Mouse (Mus musculus) WW6 (cell line): Measurements from ENCODE around the gene Prima1.

ENCODE experiments used
- DNase-seq: peaks from one replicate; pipeline ENCODE4 v3.0.0-alpha.2; 2013; ENCODE audit warnings: low read depth, low spot score

The Prima1 gene

DNA sequence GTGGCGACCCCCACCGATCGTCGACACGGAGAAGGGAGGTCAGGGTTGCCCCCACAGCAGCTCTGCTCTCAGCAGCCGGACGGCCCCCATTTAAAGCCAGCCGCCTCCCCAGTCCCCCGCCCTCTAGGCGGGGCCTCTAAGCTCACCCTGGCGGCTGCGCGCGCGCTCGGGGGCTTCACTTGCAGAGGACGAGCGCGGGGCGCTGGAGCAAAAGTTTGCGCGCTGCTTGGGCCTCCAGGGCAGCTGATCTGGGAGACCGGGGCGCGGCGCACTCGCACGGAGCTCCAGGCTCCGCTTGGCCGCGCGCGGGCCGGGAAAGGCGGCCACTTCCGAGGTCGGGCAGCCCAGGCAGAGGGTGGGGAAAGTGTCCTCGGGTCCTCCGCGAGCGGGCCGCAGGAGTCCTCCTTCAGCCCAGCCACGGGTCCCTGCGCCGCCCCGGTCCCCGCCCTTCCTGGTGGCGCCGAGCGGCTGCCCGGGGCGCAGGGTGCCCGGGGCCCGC lies at the start of gene Prima1:
TSS of gene Prima1 (minus strand) at position 68 of the 499 bp plus-strand sequence.
- DNase-seq, result peak; percentile 67

GRCm38 (mm10) chr12:103287276-103287675 lies 45.3 kb upstream of the Prima1 start:
- DNase-seq, result no peak

DNA sequence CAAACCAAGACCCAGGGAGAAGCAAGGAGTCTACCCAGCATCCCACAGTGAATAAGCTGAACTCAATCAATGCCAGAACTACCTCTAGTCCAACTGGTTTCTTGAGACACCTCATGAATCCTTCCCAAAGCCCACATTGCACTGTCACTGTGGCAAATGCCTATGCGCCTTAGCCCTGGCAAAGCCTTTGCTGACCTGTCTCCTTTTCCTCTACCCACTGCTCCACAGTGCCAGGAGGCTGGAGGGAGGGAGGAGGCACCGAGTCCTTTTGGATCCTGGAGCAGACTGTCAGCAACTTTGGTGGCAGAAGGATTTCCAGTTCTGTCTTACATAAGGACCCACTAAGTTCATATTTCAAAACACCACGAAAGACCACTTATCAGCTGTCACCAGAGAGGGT lies 41.5 kb upstream of the Prima1 start:
- no peak for DNase-seq

DNA sequence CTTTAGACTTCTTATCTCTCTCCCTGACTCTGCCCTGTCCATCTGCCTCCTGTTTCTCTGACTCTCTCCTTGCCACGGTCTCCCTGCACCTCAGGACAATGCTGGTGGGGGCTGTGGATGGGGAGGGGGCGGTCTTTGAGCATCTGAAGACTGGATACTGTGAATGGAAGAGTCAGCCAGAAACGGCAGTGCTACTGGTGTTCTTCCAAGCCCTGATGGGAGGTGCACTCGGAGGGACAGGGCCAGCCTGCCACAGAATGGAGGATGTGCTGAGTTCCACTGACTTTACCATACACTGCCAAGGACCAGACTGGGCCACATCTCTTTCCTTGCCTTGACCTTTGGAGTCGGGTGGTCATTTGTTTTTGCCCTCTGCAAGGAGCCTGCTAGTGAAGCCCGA lies 41.0 kb upstream of the Prima1 start:
- no peak for DNase-seq

GRCm38 (mm10) chr12:103281912-103282311 lies 40.0 kb upstream of the Prima1 start:
- no peak for DNase-seq

DNA sequence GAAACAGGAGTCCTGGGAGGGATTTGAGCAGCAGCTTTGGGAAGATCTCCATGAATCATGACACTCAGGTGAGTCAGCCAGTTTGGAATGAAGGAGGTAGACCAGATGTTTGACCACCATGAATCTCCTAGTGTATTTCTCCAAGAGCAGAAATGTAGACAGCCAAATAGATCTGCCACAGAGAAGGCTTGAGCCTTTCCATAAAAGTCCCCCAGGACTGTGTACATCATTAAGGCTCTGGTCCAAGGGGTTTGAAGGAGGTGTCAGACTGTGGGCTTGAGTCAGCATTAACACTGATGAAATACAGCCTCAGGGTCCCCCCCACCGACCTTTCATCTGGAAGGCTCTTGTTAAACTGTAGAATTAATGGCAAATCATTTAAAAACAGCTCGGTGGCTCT lies 39.5 kb upstream of the Prima1 start:
- DNase-seq, result no peak

DNA sequence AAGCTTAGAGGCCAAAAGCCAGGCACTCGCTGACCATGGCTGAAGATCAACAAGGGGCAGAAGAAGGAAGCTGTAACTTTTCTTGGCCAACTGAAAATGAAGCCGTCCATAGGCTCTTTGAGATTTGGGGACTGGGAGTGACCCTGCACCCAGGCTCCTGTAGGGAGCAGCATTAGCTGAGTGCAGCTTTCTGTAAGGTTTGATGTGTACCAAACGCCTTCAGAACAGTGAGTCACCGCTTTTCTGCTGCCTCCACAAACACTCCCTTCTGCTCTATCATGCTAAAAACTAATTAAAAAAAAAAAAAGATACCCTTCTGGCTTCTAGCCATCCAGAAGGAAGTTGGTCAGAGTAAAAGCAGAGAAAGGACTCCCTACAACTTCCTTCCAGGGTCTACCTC lies 34.5 kb upstream of the Prima1 start:
- DNase-seq, result no peak

DNA sequence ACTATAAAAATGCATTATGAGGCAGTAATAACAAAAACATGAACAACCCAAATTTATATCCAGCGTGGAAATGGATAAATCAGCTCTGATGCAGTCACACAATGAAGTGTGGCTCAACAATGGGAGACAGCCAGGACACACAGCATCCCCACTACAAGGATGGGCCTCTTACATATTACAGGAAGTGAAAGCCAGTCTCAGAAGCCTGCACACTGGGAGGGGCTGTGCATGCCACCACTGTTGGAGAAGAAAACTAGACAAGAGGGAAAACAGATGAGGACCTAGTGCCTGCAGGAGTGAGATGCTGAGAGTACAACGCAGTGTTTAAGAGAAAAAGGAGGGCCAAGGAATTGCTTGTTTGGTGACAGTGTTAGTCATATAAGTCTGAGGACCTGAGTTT lies 31.8 kb upstream of the Prima1 start:
- DNase-seq, result no peak

GRCm38 (mm10) chr12:103273051-103273450 lies 31.1 kb upstream of the Prima1 start:
- no peak for DNase-seq

GRCm38 (mm10) chr12:103272176-103272575 lies 30.2 kb upstream of the Prima1 start:
- DNase-seq, result no peak

GRCm38 (mm10) chr12:103266605-103267004 lies 24.7 kb upstream of the Prima1 start:
- no peak for DNase-seq

DNA sequence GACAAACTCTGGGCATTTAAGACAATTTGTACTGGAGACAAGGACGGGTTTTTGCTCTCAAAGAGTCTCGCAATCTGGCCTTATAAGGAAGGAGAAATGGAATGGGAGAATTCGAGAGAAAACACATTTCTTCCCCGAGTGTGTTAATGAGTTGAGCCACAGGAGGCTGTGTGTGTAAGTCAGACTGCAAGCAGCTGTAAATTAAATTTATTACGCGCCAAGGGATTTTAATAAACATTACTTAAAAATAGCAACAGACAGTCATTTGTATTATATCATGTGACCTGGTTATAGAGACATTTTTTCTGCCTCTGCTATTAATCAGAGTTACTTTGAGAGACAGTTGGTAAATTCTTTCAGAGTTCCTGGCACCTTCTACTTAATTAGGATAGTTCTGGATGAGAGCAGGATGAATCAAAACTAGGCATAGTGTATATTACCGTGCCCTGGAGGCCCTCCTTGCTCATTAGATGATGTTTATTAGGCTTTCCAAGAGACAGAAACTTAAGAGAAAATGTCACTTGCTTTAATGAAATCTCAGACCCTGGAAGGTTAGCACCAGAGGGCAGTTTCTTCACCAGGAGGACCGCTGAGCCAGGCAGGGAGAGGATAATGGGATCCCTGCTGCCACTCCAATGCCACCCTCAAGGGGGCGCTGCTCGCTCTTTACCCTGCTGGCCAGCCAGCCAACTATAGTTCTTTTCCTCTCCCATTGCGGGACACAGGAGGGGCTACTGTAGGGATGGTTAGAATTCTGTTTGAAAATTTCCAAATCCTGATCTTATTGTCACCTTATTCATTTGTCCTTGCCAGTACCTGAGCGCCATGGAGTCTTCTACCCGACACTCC lies 20.3 kb upstream of the Prima1 start:
- DNase-seq, result no peak

DNA sequence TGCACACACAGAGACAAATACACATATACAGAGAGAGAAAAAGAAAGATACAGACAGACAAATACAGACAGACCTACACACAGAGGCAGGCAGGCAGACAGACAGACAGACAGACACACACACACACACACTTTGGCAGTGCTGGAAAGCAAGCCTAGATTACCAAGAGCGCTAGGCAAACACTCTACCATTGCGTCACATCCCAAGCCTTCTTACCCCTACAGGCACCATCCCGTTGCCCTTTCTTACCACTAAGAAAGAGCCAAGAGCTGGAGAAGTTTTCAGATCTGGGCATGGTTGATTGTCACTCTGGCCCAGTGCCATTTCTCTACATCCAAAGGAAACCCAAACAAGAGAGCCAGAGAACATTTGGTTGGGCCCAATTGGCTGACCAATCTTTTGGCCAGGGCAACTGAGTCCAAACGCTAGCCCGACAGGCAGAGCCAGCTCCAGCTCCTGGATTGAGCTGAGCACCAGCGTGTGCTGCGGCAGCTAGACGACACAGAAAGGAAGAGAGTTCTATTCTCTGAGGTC lies 11.0 kb upstream of the Prima1 start:
- no peak for DNase-seq

DNA sequence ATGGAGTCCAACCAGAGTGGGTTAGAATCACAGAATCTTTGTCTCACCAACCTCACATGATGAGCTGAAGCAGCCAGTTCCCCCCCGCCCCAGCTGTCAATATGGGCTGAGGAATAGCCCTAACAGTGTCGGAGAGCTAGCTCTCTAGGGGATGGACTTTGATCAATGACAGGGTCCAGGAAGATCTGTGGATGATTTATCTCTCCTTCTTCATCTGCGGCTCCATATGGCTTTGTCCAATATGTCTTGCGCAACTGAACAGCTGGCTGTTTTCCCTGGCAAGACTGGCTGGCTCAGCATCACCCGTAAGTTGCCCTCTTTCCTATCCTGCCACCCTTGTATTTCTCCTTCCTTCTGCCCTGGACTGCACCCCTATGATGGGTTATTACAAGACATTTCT lies 9.2 kb upstream of the Prima1 start:
- DNase-seq, result no peak

- DNase-seq, result no peak
These were observed 8.4 kb upstream of the Prima1 start for GRCm38 (mm10) chr12:103250333-103250732.

- DNase-seq, result no peak
These were observed 1.1 kb upstream of the Prima1 start for GRCm38 (mm10) chr12:103243041-103243440.

- DNase-seq, result peak; percentile 26
These were observed 658 bp upstream of the Prima1 start for GRCm38 (mm10) chr12:103242591-103243025.

DNA sequence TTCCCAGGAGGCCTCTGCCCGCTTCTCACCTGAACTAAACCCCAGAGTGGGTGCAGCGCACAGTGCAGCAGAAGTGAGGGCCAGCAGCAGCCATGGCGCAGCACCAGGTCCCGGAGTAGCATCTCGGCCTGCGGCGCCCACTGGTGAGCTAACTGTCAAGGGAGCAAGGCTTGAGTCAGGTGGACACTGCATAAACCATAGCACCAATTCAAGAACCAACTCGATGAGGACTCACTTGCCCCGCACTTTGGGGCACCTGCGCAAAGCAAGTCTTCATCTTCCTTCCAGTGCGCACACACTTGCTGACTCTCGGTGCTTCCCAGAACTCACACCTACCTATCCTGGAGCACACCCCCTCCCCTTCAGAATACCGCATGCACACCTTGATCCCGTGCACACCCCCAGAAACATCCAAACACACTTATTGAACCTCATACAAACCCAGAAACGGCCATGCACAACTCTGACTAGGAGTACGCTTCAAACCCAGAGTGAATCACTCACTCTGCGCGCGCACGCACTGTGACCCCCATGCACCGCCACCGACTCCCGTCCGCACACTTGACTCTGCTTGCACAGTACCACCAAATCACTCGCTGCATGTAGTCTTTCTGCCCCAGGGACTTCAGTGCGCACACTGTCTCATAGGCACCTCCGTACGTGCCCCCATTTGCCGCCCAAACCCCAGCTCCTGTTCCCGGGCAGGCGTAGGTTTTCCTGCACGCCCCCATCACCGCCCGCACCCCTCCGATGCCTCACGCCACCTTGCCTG lies 453 bp downstream of the Prima1 start:
- DNase-seq, result peak; percentile 31

DNA sequence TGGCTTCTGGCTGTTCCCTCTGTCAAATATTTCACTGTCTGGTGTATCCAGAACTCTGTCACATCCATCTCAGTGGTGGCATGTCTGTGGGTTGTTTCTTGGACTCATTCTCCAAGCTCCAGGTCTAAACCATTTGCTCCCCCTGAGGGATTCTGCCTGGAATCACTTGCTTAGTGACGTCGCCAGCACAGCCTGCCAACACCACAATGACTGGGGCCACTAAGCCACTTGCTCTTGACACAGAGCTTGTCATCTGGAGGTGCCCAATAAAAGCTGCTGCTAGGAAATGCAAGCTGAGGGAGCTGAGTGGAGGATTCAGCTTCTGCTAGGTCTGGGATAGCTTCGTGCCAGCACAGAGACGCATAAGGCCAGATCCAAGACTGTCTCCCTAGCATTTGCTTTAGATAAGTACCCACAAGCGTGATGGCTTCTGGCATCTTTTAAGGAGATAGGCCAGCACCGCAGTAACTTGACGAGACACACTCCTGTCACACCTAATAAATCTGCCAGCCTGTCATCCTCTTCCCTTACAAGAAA lies 3.0 kb downstream of the Prima1 start:
- DNase-seq, result no peak

DNA sequence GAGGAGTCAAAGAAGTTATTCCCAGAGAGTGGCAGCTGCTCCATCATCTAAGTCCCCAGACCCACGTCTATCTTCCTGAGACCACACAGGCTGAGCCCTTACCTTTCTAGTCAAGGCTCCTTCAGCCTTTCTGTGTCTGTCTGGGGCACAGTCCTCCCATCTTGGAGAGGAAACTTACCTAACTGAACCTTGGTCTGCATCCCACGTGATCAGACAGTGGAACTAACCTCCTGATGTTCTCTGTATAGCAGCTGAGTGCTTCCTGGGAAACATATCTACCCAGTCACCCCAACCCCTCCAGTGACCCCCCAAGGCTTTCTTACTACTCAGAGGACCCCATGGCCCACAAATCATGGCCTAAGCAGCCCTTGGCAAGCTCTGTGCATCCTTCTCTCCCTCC lies 6.1 kb downstream of the Prima1 start:
- DNase-seq, result no peak

DNA sequence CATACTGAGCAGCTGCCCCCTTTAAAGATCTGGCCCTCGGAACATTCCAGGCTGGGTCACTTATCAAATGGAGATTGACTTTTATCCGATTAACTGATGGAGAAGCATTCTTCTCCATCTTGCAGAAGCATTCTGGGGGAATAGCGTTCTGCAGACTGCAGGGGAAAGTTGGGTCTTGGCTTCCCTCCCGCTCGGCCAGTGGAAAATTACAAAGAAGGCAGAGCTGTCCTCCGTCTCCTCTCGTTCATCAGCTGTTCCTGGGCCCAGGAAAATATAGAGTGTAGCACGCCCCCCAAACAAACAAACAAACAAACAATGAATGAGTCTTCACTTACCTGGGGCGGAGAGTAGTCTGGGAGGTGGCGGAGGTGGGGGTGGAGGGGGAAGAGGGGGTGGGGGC lies 6.7 kb downstream of the Prima1 start:
- DNase-seq, result no peak

- no peak for DNase-seq
These were observed 12.9 kb downstream of the Prima1 start for GRCm38 (mm10) chr12:103229058-103229457.
